Mouse (Mus musculus) erythroblast, embryonic 14.5 days (primary cell): ENCODE data around the gene Rab36. TPM values are rescaled to one million over a fixed set of nuclear protein-coding genes. Genes with fewer than 3 reads are reported as not detected.
A peak's percentile ranks its signal among the peaks of the same experiment; 100 is the strongest.

Source experiments
- H3K27me3 ChIP-seq: 2 replicates; pipeline ENCODE4 v1.6.1; 2012; ENCODE audit warnings: inconsistent platforms; ENCODE audit not compliant: control insufficient read depth
- H3K36me3 ChIP-seq: 2 replicates; pipeline ENCODE4 v1.6.1; 2012; ENCODE audit warnings: mild to moderate bottlenecking, inconsistent platforms; ENCODE audit not compliant: control insufficient read depth
- H3K4me1 ChIP-seq: 2 replicates; pipeline ENCODE4 v1.6.1; 2012; ENCODE audit warnings: inconsistent platforms; ENCODE audit not compliant: control insufficient read depth
- H3K4me3 ChIP-seq: replicated peaks from 2 replicates; pipeline ENCODE3; 2012; ENCODE audit warnings: moderate library complexity, mild to moderate bottlenecking, inconsistent platforms
- H3K9me3 ChIP-seq: 2 replicates; pipeline ENCODE4 v1.6.1; 2012; ENCODE audit warnings: low read length, inconsistent platforms, mixed read lengths; ENCODE audit not compliant: control insufficient read depth
- GATA1 ChIP-seq: IDR thresholded peaks from 2 replicates; pipeline ENCODE4 v1.6.1; 2012; ENCODE audit warnings: low read length, inconsistent platforms, mixed read lengths
- TAL1 ChIP-seq: IDR thresholded peaks from 3 replicates; pipeline ENCODE4 v1.6.1; 2012; ENCODE audit warnings: low read length, inconsistent platforms, mixed read lengths
- polyA plus RNA-seq: library from polyadenylated mRNA; stranded (reverse); fragments of >175 nt; gene quantifications from 2 replicates; pipeline ENCODE4 v1.2.3, GENCODE M21; 2012

Gene Rab36
- polyA plus RNA-seq, 1 experiment: not detected

GRCm38 (mm10) chr10:75062189-75062561, 25.3 kb downstream of the Rab36 start:
- peak overlapping the region; percentile 58 for H3K4me3 ChIP-seq
- TF ChIP-seq GATA1 (no peak), TAL1 (no peak)
- no peaks in the 10 kb centered on the region for H3K36me3 ChIP-seq
- H3K9me3 ChIP-seq: peaks cover 5% of the 10 kb centered on the region; the same call in 1 of the 2 replicates
- H3K4me1 ChIP-seq: peaks cover 14% of the 10 kb centered on the region
- H3K27me3 ChIP-seq: peaks cover 47% of the 10 kb centered on the region

GRCm38 (mm10) chr10:75062621-75063020, 25.8 kb downstream of the Rab36 start:
- H3K27me3 ChIP-seq: peaks cover 47% of the 10 kb centered on the region
- H3K9me3 ChIP-seq: peaks cover 5% of the 10 kb centered on the region; the same call in 1 of the 2 replicates
- no peaks in the 10 kb centered on the region for H3K36me3 ChIP-seq
- peaks cover 14% of the 10 kb centered on the region for H3K4me1 ChIP-seq
- H3K4me3 ChIP-seq: no peak overlapping the region
- TF ChIP-seq GATA1: no peak
- TF ChIP-seq TAL1: no peak

- H3K4me3 ChIP-seq: no peak overlapping the region
- H3K9me3 ChIP-seq: peaks cover 5% of the 10 kb centered on the region; the same call in 1 of the 2 replicates
- H3K27me3 ChIP-seq: peaks cover 47% of the 10 kb centered on the region
Observed at GRCm38 (mm10) chr10:75063301-75063965, 26.6 kb downstream of the Rab36 start.

GRCm38 (mm10) chr10:75065691-75066090, 28.8 kb downstream of the Rab36 start:
- Histone ChIP-seq H3K4me1 (peaks cover 4% of the 10 kb centered on the region), H3K9me3 (peaks cover 5% of the 10 kb centered on the region; the same call in 1 of the 2 replicates), H3K27me3 (peaks cover 31% of the 10 kb centered on the region), H3K36me3 (no peaks in the 10 kb centered on the region), H3K4me3 (no peak overlapping the region)
- no peak for TF ChIP-seq TAL1
- no peak for TF ChIP-seq GATA1

More at GRCm38 (mm10) chr10:75063301-75063965, 26.6 kb downstream of the Rab36 start:
- peaks cover 14% of the 10 kb centered on the region for H3K4me1 ChIP-seq
- no peaks in the 10 kb centered on the region for H3K36me3 ChIP-seq
- TF ChIP-seq TAL1 (no peak), GATA1 (no peak)

- TF ChIP-seq TAL1: no peak
- no peak for TF ChIP-seq GATA1
- H3K4me1 ChIP-seq: no peaks in the 10 kb centered on the region; the same call in 1 of the 2 replicates
- H3K4me3 ChIP-seq: no peak overlapping the region
- H3K36me3 ChIP-seq: no peaks in the 10 kb centered on the region
- H3K9me3 ChIP-seq: no peaks in the 10 kb centered on the region
- peaks cover 13% of the 10 kb centered on the region for H3K27me3 ChIP-seq
Observed at GRCm38 (mm10) chr10:75067446-75067845, 30.6 kb downstream of the Rab36 start.

- H3K4me1 ChIP-seq: no peaks in the 10 kb centered on the region; the same call in 1 of the 2 replicates
- H3K9me3 ChIP-seq: no peaks in the 10 kb centered on the region
- no peak overlapping the region for H3K4me3 ChIP-seq
- peaks cover 7% of the 10 kb centered on the region for H3K27me3 ChIP-seq
- H3K36me3 ChIP-seq: no peaks in the 10 kb centered on the region
- no peak for TF ChIP-seq GATA1
- TF ChIP-seq TAL1: no peak
Observed at GRCm38 (mm10) chr10:75068086-75068485, 31.2 kb downstream of the Rab36 start.

GRCm38 (mm10) chr10:75068624-75069328, 31.9 kb downstream of the Rab36 start:
- TF ChIP-seq GATA1: no peak
- no peak for TF ChIP-seq TAL1
- H3K36me3 ChIP-seq: no peaks in the 10 kb centered on the region
- no peaks in the 10 kb centered on the region for H3K9me3 ChIP-seq
- peaks cover under 1% of the 10 kb centered on the region for H3K27me3 ChIP-seq
- no peak overlapping the region for H3K4me3 ChIP-seq
- H3K4me1 ChIP-seq: no peaks in the 10 kb centered on the region

- TF ChIP-seq GATA1: no peak
- TF ChIP-seq TAL1: no peak
- Histone ChIP-seq H3K9me3 (no peaks in the 10 kb centered on the region), H3K27me3 (no peaks in the 10 kb centered on the region), H3K4me3 (no peak overlapping the region), H3K36me3 (no peaks in the 10 kb centered on the region), H3K4me1 (no peaks in the 10 kb centered on the region)
Observed at GRCm38 (mm10) chr10:75070281-75070976, 33.6 kb downstream of the Rab36 start.

GRCm38 (mm10) chr10:75075665-75076064, 38.8 kb downstream of the Rab36 start:
- Histone ChIP-seq H3K9me3 (no peaks in the 10 kb centered on the region), H3K27me3 (no peaks in the 10 kb centered on the region), H3K4me3 (no peak overlapping the region), H3K36me3 (no peaks in the 10 kb centered on the region), H3K4me1 (no peaks in the 10 kb centered on the region)
- TF ChIP-seq GATA1 (no peak), TAL1 (no peak)
